In genomic region chr3:157119916-157120315, GRCm38 (mm10) we compare ENCODE assay signal across 22 mouse cellular contexts.
"Had no signal": no experiment of that assay in that cellular context is flagged by ENCODE, and none has a peak within 500 bp of the region (broad histone marks: within the 10 kb centered on the region; RNA-seq: fewer than 3 reads in every experiment).

No protein-coding gene starts in this region.

- H3K4me2 ChIP-seq: limb, embryonic 12.5 days; limb, embryonic 15.5 days; liver, embryonic 11.5 days; lung, embryonic 14.5 days; midbrain, embryonic 12.5 days; neural tube, embryonic 13.5 days; stomach, embryonic 15.5 days had no signal

- DNase-seq: kidney, adult 18-20 months; kidney, adult 9 months; kidney, postnatal 14 days; kidney, postnatal 4 days; left cerebral cortex, postnatal 4 days; liver, postnatal 0 days; lung, embryonic 14.5 days; retina, postnatal 1 day; right cerebral cortex, postnatal 25 days; spleen, adult 18-20 months; thymus, adult 18-20 months; thymus, postnatal 36 days had no signal

- H3K9ac ChIP-seq: limb, embryonic 12.5 days; limb, embryonic 15.5 days; liver, embryonic 14.5 days; liver, postnatal 0 days; lung, embryonic 14.5 days; midbrain, embryonic 12.5 days; neural tube, embryonic 13.5 days; stomach, embryonic 15.5 days had no signal

- H3K4me1 ChIP-seq: limb, embryonic 12.5 days; limb, embryonic 15.5 days; midbrain, embryonic 12.5 days; stomach, embryonic 15.5 days had no signal

- H3K27ac ChIP-seq: limb, embryonic 12.5 days; limb, embryonic 15.5 days; liver, embryonic 14.5 days; macrophage; midbrain, embryonic 12.5 days; neural tube, embryonic 13.5 days; stomach, embryonic 15.5 days had no signal

- H3K9me3 ChIP-seq: limb, embryonic 12.5 days; limb, embryonic 15.5 days; midbrain, embryonic 12.5 days; neural tube, embryonic 13.5 days; stomach, embryonic 15.5 days had no signal

- H3K27me3 ChIP-seq: limb, embryonic 12.5 days; limb, embryonic 15.5 days; midbrain, embryonic 12.5 days; neural tube, embryonic 13.5 days; stomach, embryonic 15.5 days had no signal

- H3K4me3 ChIP-seq: limb, embryonic 12.5 days; limb, embryonic 15.5 days; midbrain, embryonic 12.5 days; myocyte; neural tube, embryonic 13.5 days; stomach, embryonic 15.5 days had no signal

- ATAC-seq: liver, postnatal 0 days; lung, postnatal 0 days had no signal

- H3K36me3 ChIP-seq: limb, embryonic 12.5 days; limb, embryonic 15.5 days; midbrain, embryonic 12.5 days; neural tube, embryonic 13.5 days; stomach, embryonic 15.5 days had no signal
